Mouse (Mus musculus): ENCODE results near the gene Rhag. TPM values are rescaled to one million over a fixed set of nuclear protein-coding genes. Genes with fewer than 3 reads are reported as not detected.

The Rhag gene
- polyA plus RNA-seq, 1 experiment from 2014 or later: 0.13 TPM

DNA sequence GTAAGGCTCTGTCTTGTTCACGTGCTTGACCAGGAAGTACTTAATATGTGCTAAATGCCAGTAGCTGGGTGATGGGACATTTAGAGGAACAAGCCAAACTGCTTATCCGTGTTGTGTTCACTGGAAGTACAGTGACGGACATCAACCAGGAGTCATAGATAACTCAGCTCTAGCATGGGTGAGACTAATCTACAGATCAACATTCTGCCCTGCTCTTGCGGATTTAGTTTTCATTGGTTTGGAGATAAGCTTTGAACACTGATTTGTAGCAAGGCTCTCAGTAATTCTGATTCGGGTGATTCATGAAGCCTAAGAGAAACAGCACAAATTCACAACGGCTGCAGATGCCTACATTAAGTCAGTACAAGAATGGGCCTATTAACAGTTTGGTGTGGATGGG lies 71.2 kb downstream of the Rhag start:
- Histone ChIP-seq H3K36me3 (ENCODE audit: control insufficient read depth, insufficient read depth, low read length) (no peaks in the 10 kb centered on the region), H3K4me3 (replicated peaks; ENCODE audit: low read depth, low read length) (no peak overlapping the region), H3K9ac (replicated peaks; ENCODE audit: low read length) (no peak overlapping the region), H3K9me3 (ENCODE audit: control insufficient read depth, low read length) (no peaks in the 10 kb centered on the region), H3K4me2 (ENCODE audit: low read length) (no peak overlapping the region), H3K27ac (replicated peaks; ENCODE audit: low read depth, low read length) (no peak overlapping the region), H3K27me3 (ENCODE audit: control insufficient read depth, insufficient read depth, low read length) (no peaks in the 10 kb centered on the region), H3K4me1 (ENCODE audit: control insufficient read depth, insufficient read depth, low read length) (no peaks in the 10 kb centered on the region)
- DNase-seq (no peak), ATAC-seq (ENCODE audit: low FRiP score, low TSS enrichment) (no peak)
- WGBS: 90% methylated on average over 6 of the region's 6 CpGs

DNA sequence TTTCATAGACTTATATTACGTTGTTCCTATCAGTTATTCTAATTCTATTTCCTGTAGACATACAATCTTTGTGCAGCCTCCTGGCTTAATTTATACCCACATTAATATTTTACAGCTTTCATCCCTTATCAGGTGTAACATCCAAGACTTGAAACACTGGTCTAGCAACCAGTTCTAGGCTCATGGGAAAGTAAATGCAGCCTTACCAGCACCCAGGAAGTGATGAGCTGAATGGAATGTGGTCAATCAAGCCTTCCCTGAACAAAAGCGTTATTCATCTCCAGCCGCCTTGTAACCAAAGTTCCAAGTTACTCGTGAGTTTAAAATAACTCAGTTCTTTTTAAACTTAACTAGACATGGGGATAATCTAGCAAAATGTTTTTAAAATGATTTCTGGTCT lies 74.2 kb downstream of the Rhag start:
- Histone ChIP-seq H3K4me3 (replicated peaks; ENCODE audit: low read depth, low read length) (no peak overlapping the region), H3K36me3 (ENCODE audit: control insufficient read depth, insufficient read depth, low read length) (no peaks in the 10 kb centered on the region), H3K4me1 (ENCODE audit: control insufficient read depth, insufficient read depth, low read length) (no peaks in the 10 kb centered on the region), H3K9ac (replicated peaks; ENCODE audit: low read length) (no peak overlapping the region), H3K4me2 (ENCODE audit: low read length) (no peak overlapping the region), H3K27ac (replicated peaks; ENCODE audit: low read depth, low read length) (no peak overlapping the region), H3K9me3 (ENCODE audit: control insufficient read depth, low read length) (no peaks in the 10 kb centered on the region), H3K27me3 (ENCODE audit: control insufficient read depth, insufficient read depth, low read length) (no peaks in the 10 kb centered on the region)
- WGBS: 87% methylated on average over 4 of the region's 4 CpGs
- ATAC-seq (ENCODE audit: low FRiP score, low TSS enrichment) (no peak), DNase-seq (no peak)

DNA sequence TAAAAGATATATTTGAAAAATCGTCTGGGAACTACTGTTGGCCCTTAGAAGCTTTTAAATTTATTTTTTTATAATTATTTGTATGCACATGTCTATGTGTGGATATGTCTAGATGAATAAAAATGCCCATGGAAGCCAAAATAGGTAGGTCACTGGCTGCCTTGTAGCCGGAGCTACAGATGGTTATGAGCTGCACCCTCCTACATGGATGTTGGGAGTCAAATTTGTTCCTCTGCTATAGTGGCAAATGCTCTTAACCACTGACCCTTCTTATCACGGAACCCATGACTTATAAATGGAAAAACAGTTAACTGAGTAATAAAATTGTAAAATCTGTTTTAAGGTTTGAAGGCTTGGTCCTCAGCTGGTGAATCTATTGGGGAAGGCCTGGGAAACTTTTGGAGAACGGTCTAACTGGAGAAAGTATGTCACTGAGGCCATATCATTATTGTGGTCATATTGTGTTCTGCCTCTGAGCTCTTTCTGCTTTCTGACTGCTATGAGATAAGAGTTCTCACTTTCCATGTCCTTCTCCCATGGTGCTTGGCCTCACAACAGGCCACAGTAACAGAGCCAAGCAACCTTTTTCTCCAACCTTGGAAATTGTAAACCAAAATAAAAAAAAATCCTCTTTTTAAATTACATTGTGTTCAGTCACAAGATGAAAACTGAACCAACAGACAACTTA lies 77.1 kb downstream of the Rhag start:
- ATAC-seq (ENCODE audit: low FRiP score, low TSS enrichment): no peak
- H3K27me3 ChIP-seq (ENCODE audit: control insufficient read depth, insufficient read depth, low read length): no peaks in the 10 kb centered on the region
- H3K9ac ChIP-seq (replicated peaks; ENCODE audit: low read length): no peak overlapping the region
- no peaks in the 10 kb centered on the region for H3K9me3 ChIP-seq (ENCODE audit: control insufficient read depth, low read length)
- no peak overlapping the region for H3K4me2 ChIP-seq (ENCODE audit: low read length)
- H3K4me1 ChIP-seq (ENCODE audit: control insufficient read depth, insufficient read depth, low read length): no peaks in the 10 kb centered on the region
- DNase-seq: no peak
- no peaks in the 10 kb centered on the region for H3K36me3 ChIP-seq (ENCODE audit: control insufficient read depth, insufficient read depth, low read length)
- WGBS: 82% methylated on average over 4 of the region's 4 CpGs
- H3K4me3 ChIP-seq (replicated peaks; ENCODE audit: low read depth, low read length): no peak overlapping the region
- no peak overlapping the region for H3K27ac ChIP-seq (replicated peaks; ENCODE audit: low read depth, low read length)

Other genes with a start within 250 kb of the Rhag start
- not detected in 2 replicates for gene Esp6, start 249.6 kb upstream of the Rhag start, polyA plus RNA-seq (2014; fragmentation: Nextera tagmentation; extraction: Ambion mirVana)
- not detected in 2 replicates for gene Esp4, start 212.5 kb upstream of the Rhag start, polyA plus RNA-seq (2014; fragmentation: Nextera tagmentation; extraction: Ambion mirVana)
- not detected in 2 replicates for gene Esp3, start 179.1 kb upstream of the Rhag start, polyA plus RNA-seq (2014; fragmentation: Nextera tagmentation; extraction: Ambion mirVana)
- not detected in 2 replicates for gene Esp1, start 84.0 kb upstream of the Rhag start, polyA plus RNA-seq (2014; fragmentation: Nextera tagmentation; extraction: Ambion mirVana)
- not detected in 2 replicates for gene Crisp2, start 4.1 kb upstream of the Rhag start, polyA plus RNA-seq (2014; fragmentation: Nextera tagmentation; extraction: Ambion mirVana)
- gene 9130008F23Rik, start 69.4 kb downstream of the Rhag start, polyA plus RNA-seq (2014; fragmentation: Nextera tagmentation; extraction: Ambion mirVana): 0.16 and 0.28 TPM in 2 replicates
- gene Glyatl3, start 103.2 kb downstream of the Rhag start, polyA plus RNA-seq (2014; fragmentation: Nextera tagmentation; extraction: Ambion mirVana): not detected in 2 replicates
- gene Mut, start 123.6 kb downstream of the Rhag start, polyA plus RNA-seq (2014; fragmentation: Nextera tagmentation; extraction: Ambion mirVana): 15.0 and 26.5 TPM in 2 replicates
- 9.5 and 11.6 TPM in 2 replicates for gene Cenpq, start 123.9 kb downstream of the Rhag start, polyA plus RNA-seq (2014; fragmentation: Nextera tagmentation; extraction: Ambion mirVana)

Data from midbrain, embryonic 14.5 days (tissue).